Mouse (Mus musculus) telencephalon, adult 2 months (tissue): ENCODE measurements around the gene Dgki.
A peak's percentile ranks its signal among the peaks of the same experiment; 100 is the strongest.

Experiments used
- DNase-seq: peaks from one replicate; pipeline ENCODE4 v3.0.0-alpha.2; 2011; ENCODE audit warnings: low read depth, low spot score

Gene Dgki

GRCm38 (mm10) chr6:37299562-37300390 is at the start of gene Dgki:
Gene Dgki, minus strand, starts transcription at chr6:37300184.
- peak; percentile 82 for DNase-seq

GRCm38 (mm10) chr6:37347606-37348005 is 47.6 kb upstream of the Dgki start:
- no peak for DNase-seq

GRCm38 (mm10) chr6:37338055-37338454 is 38.1 kb upstream of the Dgki start:
- DNase-seq = no peak

- no peak for DNase-seq
Measured at GRCm38 (mm10) chr6:37336831-37337260, 36.9 kb upstream of the Dgki start.

- no peak for DNase-seq
Measured at GRCm38 (mm10) chr6:37336381-37336780, 36.4 kb upstream of the Dgki start.

- DNase-seq = no peak
Measured at GRCm38 (mm10) chr6:37332846-37333245, 32.9 kb upstream of the Dgki start.

- DNase-seq = no peak
Measured at GRCm38 (mm10) chr6:37329901-37330864, 30.2 kb upstream of the Dgki start.

GRCm38 (mm10) chr6:37329376-37329775 is 29.4 kb upstream of the Dgki start:
- DNase-seq = no peak

GRCm38 (mm10) chr6:37328671-37329070 is 28.7 kb upstream of the Dgki start:
- DNase-seq = no peak

GRCm38 (mm10) chr6:37327519-37327918 is 27.5 kb upstream of the Dgki start:
- no peak for DNase-seq

- no peak for DNase-seq
Measured at GRCm38 (mm10) chr6:37326603-37326955, 26.6 kb upstream of the Dgki start.

- DNase-seq = no peak
Measured at GRCm38 (mm10) chr6:37325906-37326602, 26.1 kb upstream of the Dgki start.

GRCm38 (mm10) chr6:37325076-37325475 is 25.1 kb upstream of the Dgki start:
- DNase-seq = no peak

- no peak for DNase-seq
Measured at GRCm38 (mm10) chr6:37322641-37323040, 22.7 kb upstream of the Dgki start.

- DNase-seq = peak; percentile 79
Measured at GRCm38 (mm10) chr6:37322088-37322487, 22.1 kb upstream of the Dgki start.

- no peak for DNase-seq
Measured at GRCm38 (mm10) chr6:37317904-37318303, 17.9 kb upstream of the Dgki start.

GRCm38 (mm10) chr6:37315440-37315839 is 15.5 kb upstream of the Dgki start:
- no peak for DNase-seq

GRCm38 (mm10) chr6:37310601-37311000 is 10.6 kb upstream of the Dgki start:
- no peak for DNase-seq

- DNase-seq = no peak
Measured at GRCm38 (mm10) chr6:37306616-37307015, 6.6 kb upstream of the Dgki start.

- DNase-seq = no peak
Measured at GRCm38 (mm10) chr6:37300492-37300891, 508 bp upstream of the Dgki start.

- DNase-seq = no peak
Measured at GRCm38 (mm10) chr6:37298982-37299381, 1.0 kb downstream of the Dgki start.
